Mouse (Mus musculus) cerebellum, postnatal 10 days (tissue): ENCODE data around the gene Gnmt.

ENCODE experiments used
- DNase-seq, 2 experiments: peaks; one replicate each; pipeline ENCODE4 v3.0.0; 2021; ENCODE audit warnings: mixed read lengths in 2 of 2

Gene Gnmt

GRCm38 (mm10) chr17:46741305-46741704 is 12.3 kb upstream of the Gnmt start:
- DNase-seq = no peak

GRCm38 (mm10) chr17:46736160-46736559 is 7.2 kb upstream of the Gnmt start:
- DNase-seq = peak; percentile 45 to 54

- DNase-seq = no peak
Measured at GRCm38 (mm10) chr17:46735287-46735686, 6.3 kb upstream of the Gnmt start.

GRCm38 (mm10) chr17:46734055-46734454 is 5.1 kb upstream of the Gnmt start:
- DNase-seq = no peak

- DNase-seq = no peak
Measured at GRCm38 (mm10) chr17:46728496-46728895, 472 bp downstream of the Gnmt start.

GRCm38 (mm10) chr17:46728021-46728420 is 947 bp downstream of the Gnmt start:
- DNase-seq = peak; percentile 63 to 77

GRCm38 (mm10) chr17:46727271-46727670 is 1.7 kb downstream of the Gnmt start:
- no peak for DNase-seq

- peak; percentile 80 to 87 for DNase-seq
Measured at GRCm38 (mm10) chr17:46725731-46726645, 3.0 kb downstream of the Gnmt start.

GRCm38 (mm10) chr17:46725273-46725672 is 3.7 kb downstream of the Gnmt start:
- DNase-seq = peak; percentile 67 to 75

GRCm38 (mm10) chr17:46724477-46725084 is 4.4 kb downstream of the Gnmt start:
- peak; percentile 45 to 52 for DNase-seq

- DNase-seq = no peak
Measured at GRCm38 (mm10) chr17:46721077-46721476, 7.9 kb downstream of the Gnmt start.

- peak; percentile 51 to 63 for DNase-seq
Measured at GRCm38 (mm10) chr17:46714756-46715481, 14.0 kb downstream of the Gnmt start.

GRCm38 (mm10) chr17:46713849-46714248 is 15.1 kb downstream of the Gnmt start:
- no peak for DNase-seq

- DNase-seq = no peak
Measured at GRCm38 (mm10) chr17:46712442-46712841, 16.5 kb downstream of the Gnmt start.

GRCm38 (mm10) chr17:46711612-46712271 is 17.2 kb downstream of the Gnmt start:
- peak; percentile 63 to 70 for DNase-seq

GRCm38 (mm10) chr17:46710959-46711597 is 17.9 kb downstream of the Gnmt start, which contains the start of gene Pex6:
Gene Pex6, plus strand, starts transcription at chr17:46711463.
- peak; percentile 98 to 99 for DNase-seq

GRCm38 (mm10) chr17:46706375-46707089 is 22.4 kb downstream of the Gnmt start:
- DNase-seq = no peak

- DNase-seq = peak; percentile 96 to 98
Measured at GRCm38 (mm10) chr17:46704887-46705835, 23.8 kb downstream of the Gnmt start, which contains the start of gene Ppp2r5d. Gene Ppp2r5d, minus strand, starts transcription at chr17:46705111.

- no peak for DNase-seq
Measured at GRCm38 (mm10) chr17:46703971-46704886, 24.7 kb downstream of the Gnmt start.
